Mouse (Mus musculus) hematopoietic stem cell, adult 5-6 weeks (primary cell): ENCODE results near the gene Esrrg. TPM values are rescaled to one million over a fixed set of nuclear protein-coding genes. Genes with fewer than 3 reads are reported as not detected.

Source experiments
- ATAC-seq, 2 experiments: fragments of 125-278 bp in 1 of 2; replicated peaks in 1 of 2; 2 replicates each; pipeline ENCODE4 v1.8.0; 2016 to 2017; ENCODE audit warnings: inconsistent platforms in 2 of 2, mild to moderate bottlenecking in 2 of 2, moderate number of reproducible peaks in 2 of 2, low read depth in 1 of 2, moderate TSS enrichment in 1 of 2; ENCODE audit not compliant: low FRiP score in 2 of 2, poor library complexity in 2 of 2, severe bottlenecking in 2 of 2, insufficient read depth in 1 of 2, low TSS enrichment in 1 of 2
- total RNA-seq: library from RNA; stranded (forward); fragments of 172-1452, 232-1000 nt; gene quantifications from 2 replicates; pipeline ENCODE4 v1.2.3, GENCODE M21; 2017

Gene Esrrg
- total RNA-seq, 1 experiment from 2014 or later = 0.30 TPM

GRCm38 (mm10) chr1:187741306-187741705 is 132.7 kb downstream of the Esrrg start:
- ATAC-seq = no peak

- no peak for ATAC-seq
These were observed 133.5 kb downstream of the Esrrg start for GRCm38 (mm10) chr1:187742071-187742470.

GRCm38 (mm10) chr1:187749294-187749693 is 140.7 kb downstream of the Esrrg start:
- ATAC-seq = no peak

GRCm38 (mm10) chr1:187749931-187750330 is 141.3 kb downstream of the Esrrg start:
- no peak for ATAC-seq

- no peak for ATAC-seq
These were observed 146.9 kb downstream of the Esrrg start for GRCm38 (mm10) chr1:187755528-187755927.

- ATAC-seq = no peak
These were observed 149.4 kb downstream of the Esrrg start for GRCm38 (mm10) chr1:187757981-187758380.

GRCm38 (mm10) chr1:187758546-187758945 is 150.0 kb downstream of the Esrrg start:
- no peak for ATAC-seq

- ATAC-seq = no peak
These were observed 150.9 kb downstream of the Esrrg start for GRCm38 (mm10) chr1:187759536-187759935.

- ATAC-seq = no peak
These were observed 154.3 kb downstream of the Esrrg start for GRCm38 (mm10) chr1:187762641-187763450.

GRCm38 (mm10) chr1:187763451-187763755 is 154.8 kb downstream of the Esrrg start:
- ATAC-seq = no peak

GRCm38 (mm10) chr1:187763821-187764220 is 155.2 kb downstream of the Esrrg start:
- ATAC-seq = no peak

- ATAC-seq = no peak
These were observed 157.0 kb downstream of the Esrrg start for GRCm38 (mm10) chr1:187765577-187765976.

GRCm38 (mm10) chr1:187767355-187767754 is 158.8 kb downstream of the Esrrg start:
- ATAC-seq = no peak

GRCm38 (mm10) chr1:187770234-187770633 is 161.6 kb downstream of the Esrrg start:
- ATAC-seq = no peak

- ATAC-seq = no peak
These were observed 162.5 kb downstream of the Esrrg start for GRCm38 (mm10) chr1:187771067-187771466.

GRCm38 (mm10) chr1:187779589-187780178 is 171.1 kb downstream of the Esrrg start:
- no peak for ATAC-seq

GRCm38 (mm10) chr1:187785226-187785625 is 176.6 kb downstream of the Esrrg start:
- no peak for ATAC-seq

- ATAC-seq = no peak
These were observed 178.7 kb downstream of the Esrrg start for GRCm38 (mm10) chr1:187787055-187788016.
